Mouse (Mus musculus) liver, postnatal 0 days (tissue): Measurements from ENCODE around the gene Ugt1a8.

ENCODE experiments used
- CTCF ChIP-seq: sonication (generic); IDR thresholded peaks from 2 replicates; pipeline ENCODE4 v1.5.1; 2016; ENCODE audit warnings: antibody characterized with exemption, low read depth
- EP300 ChIP-seq: IDR thresholded peaks from 2 replicates; pipeline ENCODE4 v1.6.1; 2016; ENCODE audit warnings: antibody characterized with exemption, low read depth, mild to moderate bottlenecking

DNA sequence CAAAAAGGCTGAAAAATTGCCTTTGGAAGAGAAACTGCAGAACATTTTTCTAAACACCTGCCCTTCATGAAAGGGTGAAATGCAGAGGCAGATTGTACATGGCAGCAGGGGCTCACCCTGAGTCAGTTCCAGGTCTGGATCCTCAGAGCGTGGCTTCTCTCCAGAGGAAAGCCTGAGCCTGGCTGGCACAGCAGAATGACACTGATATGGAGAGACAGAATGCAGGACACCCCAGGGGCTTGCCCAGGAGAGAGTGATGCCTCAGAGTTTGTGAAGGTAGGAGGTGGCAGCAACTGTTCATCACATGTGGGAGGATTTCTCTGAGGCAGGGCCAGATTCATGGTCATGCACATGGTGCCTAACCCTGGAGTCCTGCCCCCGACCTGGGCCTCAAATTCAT lies 112.4 kb downstream of the Ugt1a8 start:
- TF ChIP-seq CTCF, result no peak
- TF ChIP-seq EP300, result no peak
